Mouse (Mus musculus): ENCODE measurements around the gene Ddn. TPM values are rescaled to one million over a fixed set of nuclear protein-coding genes. Genes with fewer than 3 reads are reported as not detected.
A peak's percentile ranks its signal among the peaks of the same experiment; 100 is the strongest.

Ddn gene
- polyA plus RNA-seq, 1 experiment, result 0.11 TPM

DNA sequence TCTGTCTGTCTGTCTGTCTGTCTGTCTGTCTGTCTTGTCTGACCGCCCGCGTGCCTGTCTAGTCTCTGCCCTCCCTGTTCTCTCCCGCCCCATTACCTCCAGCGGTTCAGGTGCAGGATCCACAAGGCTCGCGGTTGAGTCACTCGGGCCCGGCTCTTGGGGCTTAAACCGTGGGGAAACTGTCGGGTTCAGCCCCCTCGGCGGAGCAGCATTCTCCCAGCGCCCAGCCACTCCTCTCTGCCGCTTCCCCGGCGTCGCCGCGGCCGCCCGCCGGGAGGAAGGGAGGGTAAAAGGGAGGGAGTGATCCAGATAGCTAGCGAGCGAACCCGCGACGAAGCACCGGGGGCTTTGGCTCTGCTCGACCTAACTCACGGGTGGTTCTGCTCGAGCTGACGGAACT lies 31.5 kb downstream of the Ddn start, which contains the start of gene Wnt10b:
Wnt10b (minus strand) TSS at position 389 of the 400 bp plus-strand sequence.
- Histone ChIP-seq H3K4me2 (ENCODE audit: low read depth) (peak within 1 kb of the TSS; percentile 93), H3K79me2 (ENCODE audit: control insufficient read depth, insufficient read depth) (no peaks in the 10 kb centered on the region), H3K36me3 (ENCODE audit: control insufficient read depth, insufficient read depth) (no peaks in the 10 kb centered on the region), H3K4me3 (peak within 1 kb of the TSS; percentile 33), H3ac (ENCODE audit: control insufficient read depth, insufficient read length) (no peak within 1 kb of the TSS), H3K27me3 (ENCODE audit: control insufficient read depth, insufficient read depth, insufficient read length) (no peaks in the 10 kb centered on the region)
- no peak for TF ChIP-seq MYOG (IDR thresholded peaks at IDR 0.05; ENCODE audit: control insufficient read depth in 1 of 3, insufficient read depth in 1 of 3, insufficient read length in 2 of 3, low read depth in 2 of 3)
- TF ChIP-seq MAX (IDR thresholded peaks at IDR 0.05; ENCODE audit: low read depth), result no peak
- TF ChIP-seq POLR2AphosphoS2 (IDR thresholded peaks at IDR 0.05; ENCODE audit: insufficient read length, low read depth), result no peak
- no peak for TF ChIP-seq SRF (IDR thresholded peaks at IDR 0.05; ENCODE audit: control insufficient read depth, insufficient read length, low read depth)
- TF ChIP-seq USF1 (IDR thresholded peaks at IDR 0.05; ENCODE audit: low read depth), result no peak
- no peak for TF ChIP-seq MYOD1 (IDR thresholded peaks at IDR 0.05; ENCODE audit: control insufficient read depth in 1 of 3, insufficient read length in 2 of 3, low read depth in 2 of 3)
- no peak for TF ChIP-seq TCF12 (IDR thresholded peaks at IDR 0.05; ENCODE audit: insufficient read depth, poor library complexity, severe bottlenecking)
- no peak for TF ChIP-seq TCF3 (IDR thresholded peaks at IDR 0.05; ENCODE audit: insufficient read length, low read depth)
- no peak for TF ChIP-seq POLR2A (IDR thresholded peaks at IDR 0.05; ENCODE audit: insufficient read length, low read depth)
- TF ChIP-seq E2F4 (IDR thresholded peaks at IDR 0.05; ENCODE audit: insufficient read depth), result no peak
- no peak for TF ChIP-seq REST (IDR thresholded peaks at IDR 0.05; ENCODE audit: insufficient read depth, insufficient read length)
- no peak for TF ChIP-seq CEBPB (IDR thresholded peaks at IDR 0.05; ENCODE audit: insufficient read depth, poor library complexity, severe bottlenecking)

DNA sequence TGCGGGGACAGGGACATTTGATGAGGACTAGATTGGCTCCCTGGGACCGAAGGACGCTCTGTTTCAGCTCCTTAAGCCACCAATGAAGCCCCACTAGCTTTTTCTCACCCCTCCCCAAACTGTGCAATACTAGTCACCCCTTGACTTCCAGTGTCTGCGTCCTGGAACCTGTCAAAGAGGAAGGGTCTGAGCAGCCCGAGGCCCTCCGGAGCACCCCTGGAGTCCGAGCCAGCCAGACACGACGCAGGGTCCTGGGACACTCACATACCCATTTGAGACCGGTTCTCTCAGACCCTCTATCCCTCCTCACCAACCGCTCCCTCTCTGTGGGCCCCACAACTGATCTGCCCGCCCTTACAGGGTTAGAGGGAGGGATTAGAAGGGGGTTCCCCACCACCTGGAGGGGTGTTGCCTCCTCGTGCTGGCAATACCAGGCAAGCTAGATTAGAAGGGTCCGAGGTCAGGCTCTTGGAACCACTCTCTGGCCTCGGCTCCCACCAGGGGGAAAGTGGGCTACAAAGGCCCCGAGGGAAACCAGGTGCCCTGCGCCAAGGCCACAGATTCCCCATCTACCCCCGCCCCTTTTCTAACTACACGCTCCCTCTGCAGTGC lies 32.2 kb downstream of the Ddn start:
- no peak overlapping the region for H3ac ChIP-seq (ENCODE audit: control insufficient read depth, insufficient read length)
- no peaks in the 10 kb centered on the region for H3K27me3 ChIP-seq (ENCODE audit: control insufficient read depth, insufficient read depth, insufficient read length)
- peak overlapping the region; percentile 33 for H3K4me3 ChIP-seq
- no peaks in the 10 kb centered on the region for H3K79me2 ChIP-seq (ENCODE audit: control insufficient read depth, insufficient read depth)
- TF ChIP-seq POLR2A (IDR thresholded peaks at IDR 0.05; ENCODE audit: insufficient read length, low read depth), result no peak
- no peak for TF ChIP-seq MYOD1 (IDR thresholded peaks at IDR 0.05; ENCODE audit: control insufficient read depth in 1 of 3, insufficient read length in 2 of 3, low read depth in 2 of 3)
- no peak for TF ChIP-seq SRF (IDR thresholded peaks at IDR 0.05; ENCODE audit: control insufficient read depth, insufficient read length, low read depth)
- TF ChIP-seq E2F4 (IDR thresholded peaks at IDR 0.05; ENCODE audit: insufficient read depth), result no peak
- TF ChIP-seq USF1 (IDR thresholded peaks at IDR 0.05; ENCODE audit: low read depth), result no peak
- TF ChIP-seq TCF3 (IDR thresholded peaks at IDR 0.05; ENCODE audit: insufficient read length, low read depth), result no peak
- no peak for TF ChIP-seq CEBPB (IDR thresholded peaks at IDR 0.05; ENCODE audit: insufficient read depth, poor library complexity, severe bottlenecking)
- TF ChIP-seq REST (IDR thresholded peaks at IDR 0.05; ENCODE audit: insufficient read depth, insufficient read length), result no peak
- TF ChIP-seq POLR2AphosphoS2 (IDR thresholded peaks at IDR 0.05; ENCODE audit: insufficient read length, low read depth), result no peak
- H3K36me3 ChIP-seq (ENCODE audit: control insufficient read depth, insufficient read depth), result no peaks in the 10 kb centered on the region
- H3K4me2 ChIP-seq (ENCODE audit: low read depth), result peak overlapping the region; percentile 93

DNA sequence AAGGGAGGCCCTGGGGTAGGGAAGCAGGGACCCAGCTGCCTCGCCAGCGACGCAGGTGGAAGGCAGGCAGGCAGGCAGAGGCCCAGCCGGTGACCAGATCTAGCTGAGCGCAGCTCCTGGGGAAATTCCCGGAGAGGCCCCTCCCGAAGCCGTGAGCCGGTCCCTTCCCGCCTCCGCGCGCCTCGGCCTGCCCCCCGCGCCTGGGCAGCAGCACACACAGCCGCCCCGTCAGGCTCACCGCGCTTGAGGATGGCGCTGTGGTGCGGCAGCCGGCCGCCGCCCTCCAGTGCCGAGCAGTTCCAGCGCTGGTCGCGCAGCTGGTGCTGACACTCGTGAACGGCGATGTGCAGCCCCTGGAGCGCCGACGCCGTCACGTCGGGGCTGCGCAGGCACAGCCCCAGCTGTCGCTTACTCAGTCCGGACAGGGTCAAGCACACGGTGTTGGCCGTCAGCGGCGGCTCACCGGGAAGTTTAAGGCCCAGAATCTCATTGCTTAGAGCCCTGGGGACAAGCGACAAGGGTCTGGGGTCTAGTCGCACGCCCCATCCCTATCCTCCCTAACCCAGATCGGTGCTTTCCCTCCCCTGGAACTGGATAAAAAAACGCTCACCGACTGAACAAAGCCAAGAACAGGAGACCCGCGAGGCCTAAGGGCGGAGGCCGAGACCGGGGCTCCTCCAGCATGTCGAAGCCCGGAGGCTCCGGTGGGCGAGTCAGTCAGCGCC lies 32.8 kb downstream of the Ddn start:
- H3ac ChIP-seq (ENCODE audit: control insufficient read depth, insufficient read length), result no peak overlapping the region
- no peaks in the 10 kb centered on the region for H3K27me3 ChIP-seq (ENCODE audit: control insufficient read depth, insufficient read depth, insufficient read length)
- H3K79me2 ChIP-seq (ENCODE audit: control insufficient read depth, insufficient read depth), result no peaks in the 10 kb centered on the region
- no peak overlapping the region for H3K4me3 ChIP-seq
- no peaks in the 10 kb centered on the region for H3K36me3 ChIP-seq (ENCODE audit: control insufficient read depth, insufficient read depth)
- no peak overlapping the region for H3K4me2 ChIP-seq (ENCODE audit: low read depth)
- TF ChIP-seq POLR2A (IDR thresholded peaks at IDR 0.05; ENCODE audit: insufficient read length, low read depth) (no peak), MYOG (IDR thresholded peaks at IDR 0.05; ENCODE audit: control insufficient read depth in 1 of 3, insufficient read depth in 1 of 3, insufficient read length in 2 of 3, low read depth in 2 of 3) (peak in 2 of 3 experiments; percentile 72 to 74), MYOD1 (IDR thresholded peaks at IDR 0.05; ENCODE audit: control insufficient read depth in 1 of 3, insufficient read length in 2 of 3, low read depth in 2 of 3) (peak in 2 of 3 experiments; percentile 78 to 90)

DNA sequence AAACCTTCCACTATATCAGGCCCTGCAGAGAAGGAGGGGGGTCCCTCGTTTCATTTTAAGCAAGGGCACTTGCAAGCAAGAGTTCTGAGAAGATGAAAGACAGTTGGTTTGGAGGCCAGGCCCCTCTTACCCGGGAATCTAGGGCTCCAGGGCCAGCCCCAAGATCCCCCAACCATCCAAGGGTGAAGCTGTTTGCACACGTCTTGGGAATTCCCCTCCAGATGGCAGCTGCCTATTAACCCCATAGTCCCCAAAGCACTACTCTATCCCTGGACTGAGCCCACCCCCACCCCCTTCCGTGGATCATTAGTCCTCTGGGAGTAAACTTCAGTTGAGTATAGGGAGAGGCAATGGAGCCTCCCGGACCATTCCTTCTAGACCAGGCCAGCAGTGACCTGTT lies 33.8 kb downstream of the Ddn start:
- Histone ChIP-seq H3K27me3 (ENCODE audit: control insufficient read depth, insufficient read depth, insufficient read length) (no peaks in the 10 kb centered on the region), H3ac (ENCODE audit: control insufficient read depth, insufficient read length) (no peak overlapping the region), H3K4me3 (no peak overlapping the region), H3K4me2 (ENCODE audit: low read depth) (no peak overlapping the region), H3K79me2 (ENCODE audit: control insufficient read depth, insufficient read depth) (no peaks in the 10 kb centered on the region), H3K36me3 (ENCODE audit: control insufficient read depth, insufficient read depth) (no peaks in the 10 kb centered on the region)
- TF ChIP-seq MYOD1 (IDR thresholded peaks at IDR 0.05; ENCODE audit: control insufficient read depth in 1 of 3, insufficient read length in 2 of 3, low read depth in 2 of 3), result peak in 1 of 3 experiments; percentile 14
- TF ChIP-seq USF1 (IDR thresholded peaks at IDR 0.05; ENCODE audit: low read depth), result no peak

DNA sequence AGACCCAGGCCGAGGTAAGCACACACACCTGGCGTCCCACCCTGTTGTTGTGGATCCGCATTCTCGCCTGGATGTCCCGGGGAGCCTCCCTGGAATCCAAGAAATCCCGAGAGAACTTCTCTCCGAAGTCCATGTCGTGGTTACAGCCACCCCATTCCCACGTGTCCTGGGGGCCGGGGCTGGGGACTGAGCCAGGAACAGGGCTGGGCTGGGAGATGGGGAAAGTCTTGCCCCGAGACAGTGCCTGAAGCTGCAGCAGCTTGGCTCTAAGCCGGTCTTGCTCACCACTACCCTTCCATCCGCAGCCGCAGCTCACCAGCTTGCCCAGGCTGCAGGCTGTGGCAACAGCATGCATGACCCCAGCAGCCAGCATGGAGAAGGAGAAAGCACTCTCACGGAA lies 35.2 kb downstream of the Ddn start:
- Histone ChIP-seq H3K27me3 (ENCODE audit: control insufficient read depth, insufficient read depth, insufficient read length) (no peaks in the 10 kb centered on the region), H3K4me3 (no peak overlapping the region), H3K36me3 (ENCODE audit: control insufficient read depth, insufficient read depth) (no peaks in the 10 kb centered on the region), H3K79me2 (ENCODE audit: control insufficient read depth, insufficient read depth) (no peaks in the 10 kb centered on the region), H3ac (ENCODE audit: control insufficient read depth, insufficient read length) (no peak overlapping the region), H3K4me2 (ENCODE audit: low read depth) (no peak overlapping the region)
- no peak for TF ChIP-seq MYOD1 (IDR thresholded peaks at IDR 0.05; ENCODE audit: control insufficient read depth in 1 of 3, insufficient read length in 2 of 3, low read depth in 2 of 3)
- no peak for TF ChIP-seq POLR2AphosphoS2 (IDR thresholded peaks at IDR 0.05; ENCODE audit: insufficient read length, low read depth)
- TF ChIP-seq TCF3 (IDR thresholded peaks at IDR 0.05; ENCODE audit: insufficient read length, low read depth), result no peak
- TF ChIP-seq REST (IDR thresholded peaks at IDR 0.05; ENCODE audit: insufficient read depth, insufficient read length), result no peak
- TF ChIP-seq POLR2A (IDR thresholded peaks at IDR 0.05; ENCODE audit: insufficient read length, low read depth), result no peak
- no peak for TF ChIP-seq MYOG (IDR thresholded peaks at IDR 0.05; ENCODE audit: control insufficient read depth in 1 of 3, insufficient read depth in 1 of 3, insufficient read length in 2 of 3, low read depth in 2 of 3)
- TF ChIP-seq SRF (IDR thresholded peaks at IDR 0.05; ENCODE audit: control insufficient read depth, insufficient read length, low read depth), result no peak
- no peak for TF ChIP-seq MAX (IDR thresholded peaks at IDR 0.05; ENCODE audit: low read depth)
- TF ChIP-seq CEBPB (IDR thresholded peaks at IDR 0.05; ENCODE audit: insufficient read depth, poor library complexity, severe bottlenecking), result no peak
- no peak for TF ChIP-seq USF1 (IDR thresholded peaks at IDR 0.05; ENCODE audit: low read depth)
- TF ChIP-seq E2F4 (IDR thresholded peaks at IDR 0.05; ENCODE audit: insufficient read depth), result no peak
- TF ChIP-seq TCF12 (IDR thresholded peaks at IDR 0.05; ENCODE audit: insufficient read depth, poor library complexity, severe bottlenecking), result no peak

All from myocyte (in vitro differentiated cells).